Mouse (Mus musculus) CD4-positive helper T cell, adult 2 months (primary cell): ENCODE results near the gene Rmdn3.

Source experiments
- DNase-seq: peaks from one replicate; pipeline ENCODE4 v3.0.0-alpha.2; 2012; ENCODE audit warnings: low read depth, missing footprints, low spot score

Rmdn3 gene

DNA sequence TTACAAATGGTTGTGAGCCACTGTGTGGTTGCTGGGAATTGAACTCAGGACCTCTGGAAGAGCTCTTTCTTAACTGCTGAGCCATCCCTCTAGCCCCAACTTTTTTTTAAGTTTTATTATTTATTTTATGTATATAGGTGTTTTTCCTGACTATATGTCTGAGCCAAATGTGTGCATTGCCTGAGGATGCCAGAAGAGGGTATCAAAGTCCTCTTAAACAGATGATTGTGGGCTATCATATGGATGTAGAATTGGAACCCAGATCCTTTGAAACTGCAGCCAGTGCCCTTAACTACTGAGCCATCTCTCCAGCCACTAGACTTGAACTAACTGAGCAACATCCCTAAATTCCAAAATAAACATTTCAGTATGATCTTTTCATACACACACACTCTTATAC, 55.3 kb downstream of the Rmdn3 start:
- no peak for DNase-seq
